Mouse (Mus musculus) NIH3T3 (cell line): ENCODE results near the gene Usp44.
A peak's percentile ranks its signal among the peaks of the same experiment; 100 is the strongest.
"Not testable (repeated sequence)": the region's sequence is repeated elsewhere in the genome, so short reads cannot be mapped to it uniquely, and the experiment has no call there.

Experiments used
- DNase-seq: peaks from one replicate; pipeline ENCODE4 v3.0.0-alpha.2; 2012; ENCODE audit warnings: low read depth

Gene Usp44

GRCm38 (mm10) chr10:93830931-93831729 is at the start of gene Usp44:
Gene Usp44, plus strand, starts transcription at chr10:93831555.
- DNase-seq = no peak

- DNase-seq = peak; percentile 69
Observed at GRCm38 (mm10) chr10:93783216-93784013, 47.9 kb upstream of the Usp44 start.

GRCm38 (mm10) chr10:93799711-93800362 is 31.5 kb upstream of the Usp44 start:
- peak; percentile 64 for DNase-seq

GRCm38 (mm10) chr10:93800363-93800722 is 31.0 kb upstream of the Usp44 start:
- DNase-seq = no peak

- DNase-seq = peak; percentile 51
Observed at GRCm38 (mm10) chr10:93800895-93801294, 30.5 kb upstream of the Usp44 start.

- DNase-seq = peak; percentile 2
Observed at GRCm38 (mm10) chr10:93803199-93803598, 28.2 kb upstream of the Usp44 start.

- not testable (repeated sequence) for DNase-seq
Observed at GRCm38 (mm10) chr10:93809438-93809837, 21.9 kb upstream of the Usp44 start.

- DNase-seq = peak; percentile 1
Observed at GRCm38 (mm10) chr10:93810590-93811185, 20.7 kb upstream of the Usp44 start.

GRCm38 (mm10) chr10:93812098-93812497 is 19.3 kb upstream of the Usp44 start:
- DNase-seq = no peak

GRCm38 (mm10) chr10:93812774-93813415 is 18.5 kb upstream of the Usp44 start:
- peak; percentile 91 for DNase-seq

- DNase-seq = no peak
Observed at GRCm38 (mm10) chr10:93813755-93814154, 17.6 kb upstream of the Usp44 start.

- DNase-seq = peak; percentile 85
Observed at GRCm38 (mm10) chr10:93818661-93819060, 12.7 kb upstream of the Usp44 start.

- DNase-seq = peak; percentile 76
Observed at GRCm38 (mm10) chr10:93829898-93830831, 1.2 kb upstream of the Usp44 start.

- DNase-seq = no peak
Observed at GRCm38 (mm10) chr10:93831730-93832574, 597 bp downstream of the Usp44 start.

GRCm38 (mm10) chr10:93832811-93833210 is 1.5 kb downstream of the Usp44 start:
- no peak for DNase-seq

GRCm38 (mm10) chr10:93833370-93833698 is 2.0 kb downstream of the Usp44 start:
- no peak for DNase-seq

GRCm38 (mm10) chr10:93833699-93834393 is 2.5 kb downstream of the Usp44 start:
- DNase-seq = no peak

- no peak for DNase-seq
Observed at GRCm38 (mm10) chr10:93834394-93834745, 3.0 kb downstream of the Usp44 start.

GRCm38 (mm10) chr10:93835115-93835514 is 3.8 kb downstream of the Usp44 start:
- not testable (repeated sequence) for DNase-seq
